Mouse (Mus musculus): ENCODE results near the gene Metrn. TPM values are rescaled to one million over a fixed set of nuclear protein-coding genes. Genes with fewer than 3 reads are reported as not detected.
"Not testable (repeated sequence)": the region's sequence is repeated elsewhere in the genome, so short reads cannot be mapped to it uniquely, and the experiment has no call there.

Metrn gene
- polyA plus RNA-seq, 3 experiments from 2014 or later = 3.3 to 5.7 (median 5.6) TPM

- ATAC-seq = no peak
Measured at GRCm38 (mm10) chr17:25830806-25831431, 34.0 kb upstream of the Metrn start.

DNA sequence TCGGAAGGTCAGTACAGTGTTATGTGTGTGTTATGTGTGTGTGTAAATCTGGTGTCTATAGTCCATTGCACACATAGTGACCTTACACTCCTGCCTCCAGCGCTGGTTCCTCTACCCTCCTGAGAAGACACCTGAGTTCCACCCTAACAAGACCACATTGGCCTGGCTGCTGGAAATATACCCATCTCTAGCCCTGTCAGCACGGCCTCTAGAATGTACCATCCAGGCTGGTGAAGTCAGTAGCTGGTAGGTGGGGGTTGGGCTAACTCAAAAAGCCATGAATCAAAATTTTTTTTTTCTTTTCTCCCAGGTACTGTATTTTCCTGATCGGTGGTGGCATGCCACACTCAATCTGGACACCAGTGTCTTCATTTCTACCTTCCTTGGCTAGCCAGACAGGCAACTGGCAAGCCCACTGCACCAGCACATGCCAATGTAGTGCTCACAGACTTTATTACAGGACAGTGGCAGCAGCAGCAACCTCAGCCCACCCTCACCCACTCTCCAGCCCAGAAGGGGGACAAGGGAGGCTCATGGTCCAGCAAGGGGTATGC is 33.3 kb upstream of the Metrn start:
- ATAC-seq = no peak

DNA sequence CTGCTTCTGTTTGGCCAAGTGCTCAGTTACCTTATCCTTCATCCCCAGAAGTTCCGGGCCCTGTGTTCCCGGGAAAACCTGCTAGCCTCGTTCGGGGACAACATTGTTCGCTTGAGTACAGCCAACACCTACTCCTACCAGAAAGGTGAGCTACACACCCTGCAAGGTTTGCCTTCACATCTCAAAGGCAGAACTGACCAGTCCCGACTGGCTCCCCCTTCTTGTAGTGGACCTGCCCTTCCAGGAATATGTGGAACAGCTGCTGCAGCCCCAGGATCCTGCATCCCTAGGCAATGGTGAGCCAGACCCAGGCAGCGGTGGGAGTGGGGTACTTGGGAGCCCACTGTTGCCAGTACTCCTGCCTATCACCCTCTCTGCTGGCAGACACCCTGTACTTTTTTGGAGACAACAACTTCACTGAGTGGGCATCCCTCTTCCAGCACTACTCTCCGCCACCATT is 32.7 kb upstream of the Metrn start:
- no peak for ATAC-seq

DNA sequence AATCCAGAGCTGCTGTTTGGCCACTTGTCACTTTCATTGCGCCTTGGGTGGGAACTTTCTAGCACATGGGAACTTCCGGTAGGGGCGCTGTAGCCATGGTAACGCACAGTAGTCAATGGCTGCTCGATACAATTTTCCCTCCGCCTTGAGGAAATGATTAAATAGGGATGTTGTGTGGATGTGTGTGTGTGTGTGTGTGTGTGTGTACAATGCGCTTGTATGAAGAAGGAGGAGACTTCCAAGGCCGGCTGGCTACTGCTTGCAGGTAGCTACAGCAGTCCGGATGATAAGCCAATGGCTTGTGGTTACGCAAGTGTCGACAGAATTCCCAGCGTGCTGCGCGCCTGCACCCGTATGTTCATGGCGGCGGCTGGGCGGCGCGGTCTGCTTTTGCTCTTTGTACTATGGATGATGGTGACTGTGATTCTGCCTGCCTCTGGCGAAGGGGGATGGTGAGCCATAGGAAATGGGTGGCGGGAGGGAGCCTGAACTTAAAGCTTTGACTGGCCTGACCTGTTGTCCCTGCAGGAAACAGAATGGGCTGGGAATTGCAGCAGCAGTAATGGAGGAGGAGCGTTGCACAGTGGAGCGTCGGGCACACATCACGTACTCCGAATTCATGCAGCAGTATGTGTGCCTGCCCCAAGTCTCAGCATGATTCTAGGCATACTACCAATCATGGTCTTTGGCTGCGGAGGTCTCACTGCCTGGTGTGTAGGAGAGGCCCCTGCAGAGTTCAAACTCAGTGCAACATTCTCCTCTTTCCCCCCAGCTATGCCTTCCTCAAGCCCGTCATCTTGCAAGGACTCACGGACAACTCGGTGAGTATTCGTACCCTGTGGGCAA is 32.0 kb upstream of the Metrn start, which contains the start of gene Jmjd8:
Gene Jmjd8, plus strand, starts transcription at position 156 of the 846 bp plus-strand sequence.
- peak; percentile 56 for ATAC-seq

DNA sequence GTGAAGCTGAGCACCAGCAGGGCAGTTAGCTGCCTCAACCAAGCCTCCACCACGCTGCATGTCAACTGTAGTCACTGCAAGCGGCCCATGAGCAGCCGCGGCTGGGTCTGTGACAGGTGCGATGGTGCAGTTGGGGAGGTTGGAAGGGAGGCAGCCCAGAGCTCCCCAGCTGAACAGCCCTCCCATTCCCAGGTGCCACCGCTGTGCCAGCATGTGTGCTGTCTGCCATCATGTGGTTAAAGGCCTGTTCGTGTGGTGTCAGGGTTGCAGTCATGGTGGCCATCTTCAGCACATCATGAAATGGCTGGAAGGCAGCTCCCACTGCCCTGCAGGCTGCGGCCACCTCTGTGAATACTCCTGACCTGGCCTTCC is 31.3 kb upstream of the Metrn start:
- ATAC-seq = no peak

- ATAC-seq = no peak
Measured at GRCm38 (mm10) chr17:25827546-25828222, 30.7 kb upstream of the Metrn start.

DNA sequence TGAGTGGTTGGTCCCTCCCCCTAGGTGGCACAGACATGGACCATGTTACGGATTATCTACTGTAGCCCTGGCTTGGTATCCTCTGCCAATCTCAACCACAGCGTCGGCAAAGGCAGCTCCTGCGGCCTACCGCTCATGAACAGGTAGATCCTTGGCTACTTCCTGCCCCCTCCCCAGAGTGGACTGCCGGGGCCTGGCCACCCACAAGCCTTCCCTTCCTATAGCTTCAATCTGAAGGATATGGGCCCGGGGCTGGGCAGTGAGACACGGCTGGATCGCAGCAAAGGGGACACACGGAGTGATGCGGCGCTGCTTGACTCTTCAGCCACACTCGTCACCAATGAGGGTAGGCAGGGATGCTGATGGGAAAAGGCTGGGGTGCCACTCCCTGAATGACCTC is 30.1 kb upstream of the Metrn start:
- no peak for ATAC-seq

DNA sequence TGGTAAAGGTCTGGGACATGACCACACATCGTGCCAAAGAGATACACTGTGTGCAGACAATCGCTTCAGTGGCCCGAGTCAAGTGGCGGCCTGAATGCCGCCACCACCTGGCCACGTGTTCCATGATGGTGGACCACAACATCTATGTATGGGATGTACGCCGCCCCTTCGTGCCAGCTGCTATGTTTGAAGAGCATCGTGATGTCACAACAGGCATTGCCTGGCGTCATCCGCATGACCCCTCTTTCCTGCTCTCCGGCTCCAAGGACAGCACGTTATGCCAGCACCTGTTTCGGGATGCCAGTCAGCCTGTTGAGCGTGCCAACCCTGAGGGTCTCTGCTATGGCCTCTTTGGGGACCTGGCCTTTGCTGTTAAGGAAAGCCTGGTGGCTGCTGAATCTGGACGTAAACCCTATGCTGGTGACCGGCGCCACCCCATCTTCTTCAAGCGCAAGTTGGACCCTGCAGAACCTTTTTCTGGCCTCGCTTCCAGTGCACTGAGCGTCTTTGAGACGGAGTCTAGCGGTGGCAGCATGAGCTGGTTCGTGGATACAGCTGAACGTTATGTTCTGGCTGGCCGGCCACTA is 29.1 kb upstream of the Metrn start:
- ATAC-seq = no peak

- ATAC-seq = no peak
Measured at GRCm38 (mm10) chr17:25825311-25825710, 28.4 kb upstream of the Metrn start.

- no peak for ATAC-seq
Measured at GRCm38 (mm10) chr17:25824362-25825142, 27.6 kb upstream of the Metrn start.

- peak; percentile 94 for ATAC-seq
Measured at GRCm38 (mm10) chr17:25823452-25823851, 26.5 kb upstream of the Metrn start, which contains the start of gene Wdr24. Gene Wdr24, plus strand, starts transcription at chr17:25823627.

DNA sequence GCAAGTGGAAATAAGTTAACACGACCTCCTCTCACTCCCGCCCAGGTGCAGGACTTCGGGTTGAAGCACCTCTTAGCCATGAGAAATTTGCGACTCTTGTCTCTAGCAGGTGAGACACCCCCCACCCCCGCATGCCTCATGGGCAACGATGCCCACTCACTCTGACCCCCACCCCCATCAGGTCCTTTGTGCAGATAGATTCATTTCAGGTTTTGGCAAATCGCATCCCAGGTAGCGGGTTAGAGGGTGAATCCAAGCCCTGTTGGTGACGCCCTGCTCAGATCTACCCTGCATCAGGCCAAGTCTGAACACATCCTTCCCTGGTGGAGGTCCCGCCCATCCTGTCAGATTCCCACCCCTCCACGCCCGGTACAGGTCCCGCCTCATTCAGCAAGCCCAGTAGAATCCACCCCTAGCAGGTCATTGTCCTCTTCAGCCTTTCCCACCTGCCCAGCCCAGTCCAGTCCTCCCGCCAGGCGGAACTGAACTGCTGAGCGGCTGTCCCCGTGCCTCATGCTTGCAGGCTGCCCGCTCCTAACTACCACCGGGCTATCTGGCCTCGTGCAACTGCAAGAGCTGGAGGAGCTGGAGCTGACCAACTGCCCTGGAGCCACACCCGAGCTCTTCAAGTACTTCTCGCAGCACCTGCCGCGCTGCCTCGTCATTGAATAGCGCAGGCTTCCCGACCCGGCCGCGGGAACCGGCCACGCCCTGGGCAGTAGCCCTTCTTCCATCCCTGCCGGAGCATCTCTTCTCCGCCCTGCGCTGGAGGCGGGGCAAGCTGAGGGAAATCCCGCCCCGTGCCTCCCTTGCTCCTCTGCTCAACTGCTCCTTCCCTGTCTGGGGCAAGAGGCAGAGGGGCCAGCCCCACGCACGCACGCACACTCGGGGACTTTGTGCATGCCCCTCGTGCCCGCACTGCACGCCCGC is 22.2 kb upstream of the Metrn start:
- ATAC-seq = no peak

GRCm38 (mm10) chr17:25817662-25818061 is 20.7 kb upstream of the Metrn start:
- ATAC-seq = no peak

- ATAC-seq = no peak
Measured at GRCm38 (mm10) chr17:25813471-25813870, 16.5 kb upstream of the Metrn start.

- no peak for ATAC-seq
Measured at GRCm38 (mm10) chr17:25810890-25811289, 14.0 kb upstream of the Metrn start.

DNA sequence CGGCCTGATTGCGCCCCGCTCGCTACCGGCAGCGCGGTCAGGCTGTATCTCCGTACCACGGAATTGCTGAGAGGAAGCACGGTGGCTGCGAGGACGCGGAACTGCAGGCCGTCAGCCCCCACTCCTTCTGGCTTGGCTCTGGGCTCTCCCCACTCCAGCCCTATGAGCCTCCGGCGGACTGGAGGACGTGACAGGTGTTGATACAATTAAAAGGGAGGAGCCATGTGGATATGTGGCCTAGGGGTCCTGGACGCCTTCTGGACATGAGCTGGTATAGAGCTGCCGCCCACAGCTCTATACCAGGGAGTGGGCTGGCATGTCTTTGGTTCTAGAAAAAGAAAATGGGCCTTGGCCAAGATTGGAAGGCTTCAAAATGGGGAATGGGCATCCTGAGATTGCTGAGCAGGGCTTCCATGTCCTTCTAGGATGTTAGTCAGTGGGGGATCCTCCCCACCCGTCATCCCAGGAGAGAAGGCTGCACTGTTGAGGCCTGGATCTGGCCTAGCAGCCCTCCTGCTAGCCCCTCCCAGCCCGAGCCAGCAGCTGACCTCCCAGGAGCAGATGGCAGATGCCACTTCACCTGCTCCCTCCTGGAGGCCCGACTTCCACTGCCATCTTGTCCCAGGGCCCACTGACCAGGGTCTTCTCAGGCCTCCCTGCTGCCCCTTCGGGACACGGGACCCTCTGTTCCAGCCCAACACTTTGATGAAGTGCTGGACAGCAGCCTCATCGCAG is 12.8 kb upstream of the Metrn start:
- ATAC-seq = no peak

DNA sequence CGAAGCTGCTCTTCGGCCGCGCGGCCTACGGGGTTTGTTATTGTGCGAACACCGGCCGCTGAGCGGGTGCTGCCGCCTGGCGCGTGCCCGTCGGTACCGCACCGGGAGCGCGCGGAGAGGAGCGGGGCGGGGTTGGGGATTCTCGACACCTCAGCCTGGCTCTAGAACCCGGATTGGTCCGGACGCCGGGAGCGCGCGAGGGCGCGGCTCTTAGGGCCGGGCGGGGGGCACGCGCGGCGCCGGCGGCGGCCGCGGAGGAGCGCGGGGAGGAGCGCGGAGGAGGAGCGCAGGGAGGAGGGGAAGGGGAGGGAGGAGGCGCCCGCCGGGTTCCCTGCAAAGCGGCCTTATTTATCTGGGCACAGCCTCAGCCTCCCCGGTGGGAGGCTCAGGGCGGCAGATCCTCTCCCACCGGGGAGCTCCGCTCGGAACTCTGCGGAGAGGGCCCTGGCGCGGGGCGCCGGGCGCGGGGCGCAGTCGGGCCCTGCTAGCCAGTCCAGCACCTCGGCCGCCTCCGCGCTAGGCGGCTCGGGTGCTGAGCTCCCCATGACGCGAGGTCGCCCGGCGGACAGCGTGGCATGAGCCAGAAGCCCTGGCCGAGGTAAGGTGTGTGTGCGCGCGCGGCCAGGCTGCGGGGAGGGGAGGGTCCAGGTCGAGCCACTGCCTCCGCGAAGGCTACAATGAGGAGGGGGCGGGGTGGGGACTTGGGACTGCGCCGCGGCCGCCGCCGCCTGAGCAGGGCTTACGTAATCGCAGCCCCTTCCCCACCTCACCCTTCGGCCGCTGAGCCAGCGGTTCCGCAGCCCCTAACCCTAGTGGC is 12.1 kb upstream of the Metrn start, which contains the start of gene Fbxl16:
Gene Fbxl16, plus strand, starts transcription at position 297 of the 817 bp plus-strand sequence.
- no peak for ATAC-seq

GRCm38 (mm10) chr17:25808028-25808427 is 11.1 kb upstream of the Metrn start:
- no peak for ATAC-seq

GRCm38 (mm10) chr17:25807452-25807851 is 10.5 kb upstream of the Metrn start:
- not testable (repeated sequence) for ATAC-seq
